Mouse (Mus musculus) bone marrow, adult 2 months (tissue): ENCODE results near the gene Mast4.

Experiments used
- CTCF ChIP-seq: fragments of 200-500 bp; IDR thresholded peaks from 2 replicates; pipeline ENCODE4 v1.5.1; 2011; ENCODE audit warnings: low read length, control low read depth; ENCODE audit not compliant: control insufficient read depth, insufficient read depth
- POLR2A ChIP-seq: fragments of 200-500 bp; IDR thresholded peaks from 2 replicates; pipeline ENCODE4 v1.6.1; 2011; ENCODE audit warnings: low read depth, mild to moderate bottlenecking, control low read depth, low read length, borderline replicate concordance; ENCODE audit not compliant: control insufficient read depth

DNA sequence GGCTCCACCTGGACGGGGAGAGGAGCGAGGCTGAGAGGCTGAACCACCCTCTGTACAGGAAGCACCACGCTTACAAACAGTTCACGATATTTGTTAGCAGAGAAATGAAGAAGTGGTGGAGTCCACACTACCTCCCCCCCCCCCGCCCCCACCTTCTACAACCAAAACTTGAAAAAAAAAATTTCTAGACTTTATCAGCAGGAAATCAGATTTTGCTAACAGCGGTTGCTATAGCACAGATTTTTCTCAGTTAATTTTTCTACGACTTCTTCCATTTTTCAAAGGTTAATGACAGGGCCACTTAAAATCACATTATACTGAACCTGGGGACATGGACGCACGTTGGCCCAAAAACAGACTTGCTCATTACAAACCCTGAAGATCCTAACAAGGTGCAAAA lies 572.9 kb downstream of the Mast4 start:
- TF ChIP-seq CTCF (no peak), POLR2A (no peak)
